Mouse (Mus musculus) subcutaneous adipose tissue, adult 2 months (tissue): ENCODE results near the gene Fam13c. TPM values are rescaled to one million over a fixed set of nuclear protein-coding genes. Genes with fewer than 3 reads are reported as not detected.

Source experiments
- polyA plus RNA-seq: library from polyadenylated mRNA; depleted of rRNA; stranded (reverse); fragments of >200 nt; gene quantifications from 2 replicates; pipeline ENCODE4 v1.2.3, GENCODE M21; 2012; ENCODE audit warnings: low replicate concordance; rRNA removed

Fam13c gene
- 3.2 and 6.1 TPM in 2 replicates for polyA plus RNA-seq

DNA sequence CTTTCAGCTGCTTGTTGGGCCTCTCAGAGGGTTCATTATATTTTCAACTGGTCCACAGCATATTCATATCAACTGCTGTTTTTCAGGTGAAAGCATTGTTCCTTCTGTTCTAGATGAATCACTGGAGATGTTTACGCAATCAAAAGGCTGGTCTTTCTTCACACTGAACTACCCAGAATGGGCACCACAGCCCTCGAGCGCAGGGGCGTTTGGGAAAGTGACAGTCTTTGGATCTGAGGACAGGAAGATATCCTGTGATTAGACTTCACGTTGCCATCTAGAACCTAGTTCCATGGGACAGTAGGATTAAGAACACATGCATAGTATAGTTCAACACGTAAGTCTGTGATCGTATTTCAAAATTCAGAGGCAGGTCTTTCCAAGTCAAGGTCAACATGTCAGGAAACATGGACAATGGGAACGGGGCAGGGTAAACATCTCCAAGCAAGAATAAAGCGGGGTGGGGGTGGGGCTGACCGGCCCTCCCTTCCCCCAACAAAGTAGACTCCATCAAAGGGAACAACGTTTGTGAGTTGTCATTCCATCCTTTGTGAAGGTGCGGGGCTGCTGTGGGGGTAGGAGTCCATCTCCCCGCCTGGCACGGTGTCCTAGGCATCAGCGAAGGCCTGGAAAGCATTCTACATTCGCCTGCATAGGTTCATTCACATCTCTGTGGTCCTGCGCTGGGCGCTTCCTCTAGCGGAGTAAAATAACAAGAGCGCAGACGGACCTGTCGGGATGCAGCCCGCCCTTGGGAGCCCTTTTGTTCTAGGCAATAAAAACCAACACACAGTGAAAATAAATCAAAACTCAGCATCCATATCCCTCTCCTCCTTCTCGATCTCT lies at the start of gene Fam13c:
Fam13c (plus strand) TSS at position 806 of the 846 bp plus-strand sequence.

Other genes starting within 250 kb of the Fam13c start
- 0.85 TPM in 1 of 2 replicates, not detected in the other for gene Mrln, start 235.8 kb upstream of the Fam13c start, polyA plus RNA-seq
- gene Slc16a9, start 195.4 kb upstream of the Fam13c start, polyA plus RNA-seq, result 4.0 and 12.9 TPM in 2 replicates
- gene Phyhipl, start 215.5 kb downstream of the Fam13c start, polyA plus RNA-seq, result 0.19 and 1.9 TPM in 2 replicates